Mouse (Mus musculus) adrenal gland, adult 18-20 months (tissue): ENCODE results near the gene Mvk. TPM values are rescaled to one million over a fixed set of nuclear protein-coding genes. Genes with fewer than 3 reads are reported as not detected.

Experiments used
- DNase-seq, 2 experiments: peaks; one replicate each; pipeline ENCODE4 v3.0.0; 2021 to 2022; ENCODE audit warnings: low spot score in 2 of 2
- microRNA-seq, 2 experiments: library from miRNA; unstranded; fragments of <30 nt; microRNA quantifications; one replicate each; pipeline ENCODE4 v1.2.0; 2021; ENCODE audit warnings: borderline number of aligned reads in 2 of 2
- total RNA-seq, 2 experiments: library from RNA; stranded (reverse); gene quantifications; 1 replicate in 1 of 2; 2 replicates in 1 of 2; pipeline ENCODE4 v1.2.3; 2021

The Mvk gene
- total RNA-seq, 2 experiments from 2014 or later = 26.1 to 44.5 TPM

DNA sequence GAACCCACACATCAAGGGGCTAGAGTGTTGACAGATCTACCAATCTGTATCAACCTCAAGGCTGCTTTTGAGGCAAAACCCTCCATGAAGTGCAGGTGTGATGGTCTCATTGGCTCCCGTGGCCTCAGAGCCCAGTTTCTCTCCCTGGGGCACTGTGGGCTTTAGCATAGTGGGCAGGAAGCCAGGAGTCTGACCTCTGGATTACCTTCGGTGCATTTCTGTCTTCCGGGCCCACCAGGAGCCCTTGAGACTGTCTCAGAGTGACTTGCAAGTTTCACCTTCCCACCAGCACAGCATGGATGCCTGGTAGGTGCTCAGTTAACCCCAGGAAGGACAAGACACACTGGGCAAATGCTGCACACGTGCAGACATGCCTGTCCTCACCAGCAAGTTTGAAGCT is 63.9 kb downstream of the Mvk start:
- no peak for DNase-seq

- DNase-seq = no peak
These were observed 65.4 kb downstream of the Mvk start for GRCm38 (mm10) chr5:114509461-114509860.

Small RNA genes lying within 50 kb of the gene (microRNA-seq; reads per million reads assigned to microRNA genes)
- gene Mir7027 = 0 reads per million in 2 experiments

Other genes with a start within 250 kb of the Mvk start
- gene Foxn4, start 170.5 kb upstream of the Mvk start, total RNA-seq = not detected
- under 1 TPM; 0.23 to 0.64 TPM for gene Myo1h, start 155.1 kb upstream of the Mvk start, total RNA-seq
- 10 to 100 TPM; 72.4 to 72.6 TPM for gene Kctd10, start 63.8 kb upstream of the Mvk start, total RNA-seq
- 10 to 100 TPM; 62.7 to 67.8 TPM for gene Ube3b, start 63.7 kb upstream of the Mvk start, total RNA-seq
- 10 to 100 TPM; 19.4 to 29.9 TPM for gene Mmab, start 209 bp upstream of the Mvk start, total RNA-seq
- gene Fam222a, start 123.7 kb downstream of the Mvk start, total RNA-seq = 10 to 100 TPM; 62.7 to 76.0 TPM
- 1 to 10 TPM; 3.0 to 4.6 TPM for gene Trpv4, start 214.2 kb downstream of the Mvk start, total RNA-seq
- 10 to 100 TPM; 40.7 to 49.2 TPM for gene Gltp, start 246.7 kb downstream of the Mvk start, total RNA-seq